Mouse (Mus musculus): Measurements from ENCODE around the gene Coro2a. TPM values are rescaled to one million over a fixed set of nuclear protein-coding genes. Genes with fewer than 3 reads are reported as not detected.
A peak's percentile ranks its signal among the peaks of the same experiment; 100 is the strongest.

The Coro2a gene
- total RNA-seq, 1 experiment, result 2.5 TPM

DNA sequence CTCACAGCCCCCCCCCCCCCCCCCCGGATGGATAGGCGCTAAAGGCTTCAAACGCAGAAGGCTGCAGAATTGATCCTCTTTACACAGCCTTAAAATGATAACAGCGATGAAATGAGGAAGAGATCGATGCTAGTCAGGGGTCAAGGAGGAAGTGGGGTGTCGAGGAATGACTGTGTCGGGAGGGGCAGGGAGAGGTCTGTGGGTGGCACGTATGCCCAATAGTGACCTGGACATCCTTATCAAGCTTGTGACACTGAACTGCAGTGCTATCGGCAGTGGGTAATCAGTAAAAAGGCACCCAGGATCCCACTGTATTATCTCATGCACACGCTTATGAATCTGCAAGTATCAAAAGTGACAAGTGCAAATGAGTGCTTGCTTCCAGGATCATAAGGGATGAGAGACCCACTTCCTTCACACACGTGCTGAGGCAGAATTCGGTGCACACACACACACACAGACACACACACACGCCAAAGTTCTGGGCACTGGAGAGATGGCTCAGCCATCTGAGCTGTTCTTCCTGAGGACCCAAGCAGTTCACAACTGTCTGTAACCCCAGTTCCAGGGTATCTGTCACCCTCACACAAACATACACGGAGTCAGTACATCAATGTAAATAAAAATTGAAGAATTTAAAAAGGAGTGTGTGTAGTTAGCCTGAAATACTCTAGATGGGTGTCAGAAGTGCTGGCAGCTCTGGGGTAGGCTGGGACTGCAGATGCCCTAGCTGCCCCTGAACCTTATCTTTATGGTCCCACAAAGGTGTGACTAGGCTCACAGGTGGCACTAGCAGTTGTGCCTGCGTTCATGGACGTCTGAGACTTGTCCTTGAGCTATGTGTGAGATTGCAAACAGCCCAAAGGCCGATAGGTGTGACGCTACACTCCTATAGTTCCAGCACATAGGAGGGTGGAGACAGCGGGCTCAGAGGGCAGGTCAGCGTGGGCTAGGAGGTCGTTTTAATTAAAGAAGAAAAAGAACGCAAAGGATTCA lies 43.0 kb downstream of the Coro2a start:
- in situ Hi-C loops (cut with MboI; ENCODE audit: low sequenced_read_pairs in 2 of 2, unreplicated experiment in 2 of 2), result no loop called here

DNA sequence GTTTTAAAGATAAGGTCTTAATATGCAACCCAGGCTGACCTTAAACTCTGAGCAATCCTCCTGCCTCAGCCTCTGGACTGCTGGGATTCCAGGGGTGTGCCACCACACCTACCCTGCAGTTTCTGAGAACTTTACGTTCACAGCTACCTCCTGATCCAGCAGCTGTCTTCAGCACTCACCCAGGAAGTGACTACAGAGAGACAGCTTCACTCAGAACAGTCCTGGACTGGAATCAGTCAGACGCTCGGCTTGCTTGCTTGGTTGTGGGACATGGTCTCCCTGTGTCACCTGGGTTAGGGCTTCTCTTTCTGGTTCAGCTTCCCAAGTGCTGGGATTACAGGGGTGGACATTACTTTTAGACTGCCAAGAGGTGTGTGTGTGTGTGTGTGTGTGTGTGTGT lies 45.1 kb downstream of the Coro2a start:
- Histone ChIP-seq H3K9ac (ENCODE audit: insufficient read depth, low read depth, low read length, poor library complexity, severe bottlenecking) (no peak overlapping the region), H3K4me3 (ENCODE audit: insufficient read depth in 1 of 2, low read depth in 1 of 2, low read length in 2 of 2, poor library complexity in 1 of 2, severe bottlenecking in 1 of 2) (no peak overlapping the region), H3K4me1 (ENCODE audit: control insufficient read depth in 2 of 2, insufficient read depth in 2 of 2, low read length in 2 of 2, poor library complexity in 1 of 2) (peaks cover 0 to 10% of the 10 kb centered on the region in 2 experiments; a peak in 2 of 4 replicates), H3K9me3 (ENCODE audit: control insufficient read depth, insufficient read depth, low read depth, low read length) (no peaks in the 10 kb centered on the region), H3K27ac (ENCODE audit: insufficient read depth, low read depth, low read length, poor library complexity, severe bottlenecking) (no peak overlapping the region), H3K36me3 (ENCODE audit: control insufficient read depth, insufficient read depth, low read length, poor library complexity, severe bottlenecking) (no peaks in the 10 kb centered on the region)
- TF ChIP-seq ZC3H11A (IDR thresholded peaks at IDR 0.05; ENCODE audit: borderline replicate concordance, low read depth, low read length) (no peak), MAFK (IDR thresholded peaks at IDR 0.05; ENCODE audit: insufficient read depth, low read depth, low read length) (no peak), ZNF384 (IDR thresholded peaks at IDR 0.05; ENCODE audit: low read depth, low read length) (no peak), HCFC1 (IDR thresholded peaks at IDR 0.05; ENCODE audit: borderline replicate concordance, insufficient read depth, low read length) (no peak), CHD2 (IDR thresholded peaks at IDR 0.05; ENCODE audit: low read depth, low read length) (no peak)
- in situ Hi-C loops (cut with MboI; ENCODE audit: low sequenced_read_pairs in 2 of 2, unreplicated experiment in 2 of 2), result no loop called here
- DNase-seq (ENCODE audit: low read depth, low spot score), result no peak

More for the DNA sequence above, 43.0 kb downstream of the Coro2a start:
- no peak for DNase-seq (ENCODE audit: low read depth, low spot score)
- Histone ChIP-seq H3K4me1 (ENCODE audit: control insufficient read depth in 2 of 2, insufficient read depth in 2 of 2, low read length in 2 of 2, poor library complexity in 1 of 2) (peaks cover 0 to 10% of the 10 kb centered on the region in 2 experiments; a peak in 2 of 4 replicates), H3K9ac (ENCODE audit: insufficient read depth, low read depth, low read length, poor library complexity, severe bottlenecking) (no peak overlapping the region), H3K4me3 (ENCODE audit: insufficient read depth in 1 of 2, low read depth in 1 of 2, low read length in 2 of 2, poor library complexity in 1 of 2, severe bottlenecking in 1 of 2) (no peak overlapping the region), H3K36me3 (ENCODE audit: control insufficient read depth, insufficient read depth, low read length, poor library complexity, severe bottlenecking) (no peaks in the 10 kb centered on the region), H3K9me3 (ENCODE audit: control insufficient read depth, insufficient read depth, low read depth, low read length) (no peaks in the 10 kb centered on the region), H3K27ac (ENCODE audit: insufficient read depth, low read depth, low read length, poor library complexity, severe bottlenecking) (no peak overlapping the region)
- no peak for TF ChIP-seq CHD2 (IDR thresholded peaks at IDR 0.05; ENCODE audit: low read depth, low read length)
- TF ChIP-seq ZC3H11A (IDR thresholded peaks at IDR 0.05; ENCODE audit: borderline replicate concordance, low read depth, low read length), result no peak
- no peak for TF ChIP-seq ZNF384 (IDR thresholded peaks at IDR 0.05; ENCODE audit: low read depth, low read length)
- TF ChIP-seq MAFK (IDR thresholded peaks at IDR 0.05; ENCODE audit: insufficient read depth, low read depth, low read length), result no peak
- no peak for TF ChIP-seq HCFC1 (IDR thresholded peaks at IDR 0.05; ENCODE audit: borderline replicate concordance, insufficient read depth, low read length)

DNA sequence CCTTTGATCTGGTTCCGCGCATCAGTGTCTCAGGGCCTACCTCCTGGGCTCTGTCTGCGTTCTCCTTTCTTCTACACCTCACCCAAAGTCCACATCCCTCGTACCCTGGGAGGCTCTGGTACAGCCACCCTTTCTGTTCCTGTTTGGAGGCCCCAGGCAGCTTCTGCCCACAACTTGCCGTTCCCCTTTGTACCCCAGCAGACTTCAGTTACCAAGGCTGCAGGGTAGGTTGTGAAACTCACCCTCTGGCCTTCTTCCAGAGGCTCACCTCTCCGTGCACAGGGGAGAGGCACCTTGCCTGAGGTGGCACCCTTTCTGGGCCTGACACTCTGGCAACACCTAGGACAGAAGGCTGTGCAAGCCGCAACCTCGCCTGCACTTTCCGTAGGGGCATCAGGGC lies 46.2 kb downstream of the Coro2a start:
- H3K36me3 ChIP-seq (ENCODE audit: control insufficient read depth, insufficient read depth, low read length, poor library complexity, severe bottlenecking), result no peaks in the 10 kb centered on the region
- no peak overlapping the region for H3K9ac ChIP-seq (ENCODE audit: insufficient read depth, low read depth, low read length, poor library complexity, severe bottlenecking)
- H3K9me3 ChIP-seq (ENCODE audit: control insufficient read depth, insufficient read depth, low read depth, low read length), result no peaks in the 10 kb centered on the region
- no peak for DNase-seq (ENCODE audit: low read depth, low spot score)
- TF ChIP-seq ZNF384 (IDR thresholded peaks at IDR 0.05; ENCODE audit: low read depth, low read length) (no peak), MAFK (IDR thresholded peaks at IDR 0.05; ENCODE audit: insufficient read depth, low read depth, low read length) (no peak), HCFC1 (IDR thresholded peaks at IDR 0.05; ENCODE audit: borderline replicate concordance, insufficient read depth, low read length) (no peak), CHD2 (IDR thresholded peaks at IDR 0.05; ENCODE audit: low read depth, low read length) (no peak), ZC3H11A (IDR thresholded peaks at IDR 0.05; ENCODE audit: borderline replicate concordance, low read depth, low read length) (no peak)
- in situ Hi-C loops (cut with MboI; ENCODE audit: low sequenced_read_pairs in 2 of 2, unreplicated experiment in 2 of 2), result no loop called here
- peaks cover 0 to 10% of the 10 kb centered on the region in 2 experiments; a peak in 2 of 4 replicates for H3K4me1 ChIP-seq (ENCODE audit: control insufficient read depth in 2 of 2, insufficient read depth in 2 of 2, low read length in 2 of 2, poor library complexity in 1 of 2)
- no peak overlapping the region for H3K27ac ChIP-seq (ENCODE audit: insufficient read depth, low read depth, low read length, poor library complexity, severe bottlenecking)
- H3K4me3 ChIP-seq (ENCODE audit: insufficient read depth in 1 of 2, low read depth in 1 of 2, low read length in 2 of 2, poor library complexity in 1 of 2, severe bottlenecking in 1 of 2), result no peak overlapping the region

DNA sequence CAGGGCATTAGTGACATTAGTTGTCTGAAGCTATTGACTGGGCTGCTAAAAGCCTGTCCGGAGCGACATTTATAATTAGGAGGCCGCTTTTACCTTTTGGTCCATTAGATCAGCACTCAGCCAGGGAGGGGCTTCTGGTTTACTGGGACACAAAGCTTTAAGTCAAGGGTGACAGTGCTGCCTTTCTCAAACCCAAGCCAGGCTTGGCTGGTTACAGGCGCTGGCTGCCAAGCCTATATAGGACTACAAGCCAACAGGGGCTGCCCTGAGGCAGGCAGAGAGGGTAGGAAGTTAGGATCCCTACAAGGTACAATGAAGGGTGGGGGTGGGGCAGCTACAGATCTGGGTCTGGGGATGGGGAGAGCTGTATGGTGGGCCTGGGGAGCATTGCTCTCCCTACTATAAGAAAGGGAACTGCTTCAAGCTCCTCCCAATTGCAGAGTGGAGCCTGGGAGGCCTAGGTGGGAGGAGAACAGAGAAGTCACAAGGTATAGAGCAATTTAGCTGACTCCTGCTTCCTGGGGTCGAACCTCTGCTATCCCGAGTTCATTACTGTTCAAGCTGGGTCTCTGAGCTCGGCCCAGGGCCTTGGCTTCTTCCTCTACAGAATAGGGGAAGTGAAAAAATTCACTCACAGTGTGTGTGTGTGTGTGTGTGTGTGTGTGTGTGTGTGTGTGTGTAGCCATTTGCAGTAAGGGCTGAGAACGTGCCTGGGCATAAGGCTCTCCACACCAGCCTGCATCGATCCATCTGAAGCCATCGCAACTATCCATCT lies 47.5 kb downstream of the Coro2a start:
- DNase-seq (ENCODE audit: low read depth, low spot score), result no peak
- TF ChIP-seq CHD2 (IDR thresholded peaks at IDR 0.05; ENCODE audit: low read depth, low read length) (no peak), HCFC1 (IDR thresholded peaks at IDR 0.05; ENCODE audit: borderline replicate concordance, insufficient read depth, low read length) (no peak), ZNF384 (IDR thresholded peaks at IDR 0.05; ENCODE audit: low read depth, low read length) (no peak), ZC3H11A (IDR thresholded peaks at IDR 0.05; ENCODE audit: borderline replicate concordance, low read depth, low read length) (no peak), MAFK (IDR thresholded peaks at IDR 0.05; ENCODE audit: insufficient read depth, low read depth, low read length) (no peak)
- Histone ChIP-seq H3K4me3 (ENCODE audit: insufficient read depth in 1 of 2, low read depth in 1 of 2, low read length in 2 of 2, poor library complexity in 1 of 2, severe bottlenecking in 1 of 2) (no peak overlapping the region), H3K9me3 (ENCODE audit: control insufficient read depth, insufficient read depth, low read depth, low read length) (no peaks in the 10 kb centered on the region), H3K9ac (ENCODE audit: insufficient read depth, low read depth, low read length, poor library complexity, severe bottlenecking) (no peak overlapping the region; the same call in 1 of the 2 replicates), H3K36me3 (ENCODE audit: control insufficient read depth, insufficient read depth, low read length, poor library complexity, severe bottlenecking) (no peaks in the 10 kb centered on the region), H3K4me1 (ENCODE audit: control insufficient read depth in 2 of 2, insufficient read depth in 2 of 2, low read length in 2 of 2, poor library complexity in 1 of 2) (peaks cover 0 to 10% of the 10 kb centered on the region in 2 experiments; a peak in 2 of 4 replicates), H3K27ac (ENCODE audit: insufficient read depth, low read depth, low read length, poor library complexity, severe bottlenecking) (peak overlapping the region; percentile 29)
- in situ Hi-C loops (cut with MboI; ENCODE audit: low sequenced_read_pairs in 2 of 2, unreplicated experiment in 2 of 2), result no loop called here

Measured in ES-E14 (cell line).